Mouse (Mus musculus) adrenal gland, adult 8-10 months (tissue): ENCODE data around the gene Kcnt2. TPM values are rescaled to one million over a fixed set of nuclear protein-coding genes. Genes with fewer than 3 reads are reported as not detected.

Experiments used
- DNase-seq: peaks from one replicate; pipeline ENCODE4 v3.0.0; 2022
- total RNA-seq, 4 experiments: library from RNA; stranded (reverse); gene quantifications; 2 replicates each; pipeline ENCODE4 v1.2.4; 2022

Kcnt2 gene
- total RNA-seq, 4 experiments from 2014 or later = 1.8 to 2.9 (median 2.5) TPM

- DNase-seq = no peak
Observed at GRCm38 (mm10) chr1:140378791-140379190, 132.8 kb downstream of the Kcnt2 start.

GRCm38 (mm10) chr1:140379526-140379925 is 133.6 kb downstream of the Kcnt2 start:
- no peak for DNase-seq

GRCm38 (mm10) chr1:140381093-140381492 is 135.1 kb downstream of the Kcnt2 start:
- DNase-seq = no peak

- no peak for DNase-seq
Observed at GRCm38 (mm10) chr1:140390301-140390700, 144.3 kb downstream of the Kcnt2 start.

- no peak for DNase-seq
Observed at GRCm38 (mm10) chr1:140397756-140398155, 151.8 kb downstream of the Kcnt2 start.

- DNase-seq = no peak
Observed at GRCm38 (mm10) chr1:140406631-140407288, 160.8 kb downstream of the Kcnt2 start.

GRCm38 (mm10) chr1:140415761-140416160 is 169.8 kb downstream of the Kcnt2 start:
- DNase-seq = no peak

- no peak for DNase-seq
Observed at GRCm38 (mm10) chr1:140422954-140423353, 177.0 kb downstream of the Kcnt2 start.

- no peak for DNase-seq
Observed at GRCm38 (mm10) chr1:140429284-140429850, 183.4 kb downstream of the Kcnt2 start.

- DNase-seq = no peak
Observed at GRCm38 (mm10) chr1:140432039-140432438, 186.1 kb downstream of the Kcnt2 start.

GRCm38 (mm10) chr1:140434791-140435190 is 188.8 kb downstream of the Kcnt2 start:
- DNase-seq = no peak

GRCm38 (mm10) chr1:140438176-140438575 is 192.2 kb downstream of the Kcnt2 start:
- DNase-seq = no peak

- no peak for DNase-seq
Observed at GRCm38 (mm10) chr1:140443904-140444303, 197.9 kb downstream of the Kcnt2 start.

GRCm38 (mm10) chr1:140444394-140444793 is 198.4 kb downstream of the Kcnt2 start:
- no peak for DNase-seq

GRCm38 (mm10) chr1:140451461-140451860 is 205.5 kb downstream of the Kcnt2 start:
- DNase-seq = no peak

- DNase-seq = no peak
Observed at GRCm38 (mm10) chr1:140451924-140452323, 206.0 kb downstream of the Kcnt2 start.

- no peak for DNase-seq
Observed at GRCm38 (mm10) chr1:140455903-140456302, 209.9 kb downstream of the Kcnt2 start.

- DNase-seq = no peak
Observed at GRCm38 (mm10) chr1:140456873-140457272, 210.9 kb downstream of the Kcnt2 start.

- DNase-seq = no peak
Observed at GRCm38 (mm10) chr1:140468315-140468714, 222.4 kb downstream of the Kcnt2 start.

GRCm38 (mm10) chr1:140469586-140469985 is 223.6 kb downstream of the Kcnt2 start:
- DNase-seq = no peak

GRCm38 (mm10) chr1:140476921-140477320 is 231.0 kb downstream of the Kcnt2 start:
- no peak for DNase-seq

- no peak for DNase-seq
Observed at GRCm38 (mm10) chr1:140484016-140484415, 238.1 kb downstream of the Kcnt2 start.

- DNase-seq = no peak
Observed at GRCm38 (mm10) chr1:140489816-140490215, 243.9 kb downstream of the Kcnt2 start.

GRCm38 (mm10) chr1:140491406-140491805 is 245.4 kb downstream of the Kcnt2 start:
- no peak for DNase-seq
